In the genomic region with DNA sequence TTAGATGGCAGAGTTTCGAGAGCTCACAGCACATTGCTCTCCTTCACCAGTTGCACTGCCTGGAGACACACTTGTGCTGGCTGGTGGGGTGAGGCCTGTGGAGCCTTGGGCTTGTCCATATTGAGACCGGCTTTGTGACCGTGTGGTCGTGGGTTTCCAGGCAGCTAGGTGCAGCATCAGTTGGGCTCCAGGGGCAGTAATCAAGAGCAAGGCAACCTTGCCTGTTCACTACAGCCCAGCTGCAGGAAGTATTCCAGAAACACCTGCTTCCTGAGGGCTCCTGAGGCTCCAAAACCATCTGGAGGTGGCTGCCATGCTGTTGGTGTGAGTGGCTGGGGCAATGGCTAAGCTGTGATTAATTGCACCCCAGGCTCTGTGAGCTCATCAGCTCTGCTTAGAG, we compare ENCODE assay signal across 14 mouse cellular contexts.
"Had no signal": no experiment of that assay in that cellular context is flagged by ENCODE, and none has a peak within 500 bp of the region (broad histone marks: within the 10 kb centered on the region; RNA-seq: fewer than 3 reads in every experiment).

No protein-coding gene starts in this region.

- H3K27ac ChIP-seq: liver, embryonic 15.5 days; macrophage; midbrain, embryonic 13.5 days; midbrain, embryonic 15.5 days; neural tube, embryonic 12.5 days; stomach, embryonic 15.5 days had no signal

- H3K27me3 ChIP-seq: liver, embryonic 15.5 days; midbrain, embryonic 13.5 days; midbrain, embryonic 15.5 days; neural tube, embryonic 12.5 days; stomach, embryonic 15.5 days had no signal

- DNase-seq: liver, postnatal 0 days; lung, adult 2 months; right cerebral cortex, postnatal 14 days; thymus, adult 2 months; thymus, postnatal 25 days; thymus, postnatal 4 days had no signal

- H3K9me3 ChIP-seq: liver, embryonic 15.5 days; midbrain, embryonic 13.5 days; midbrain, embryonic 15.5 days; neural tube, embryonic 12.5 days; stomach, embryonic 15.5 days had no signal

- H3K9ac ChIP-seq: liver, embryonic 15.5 days; liver, postnatal 0 days; midbrain, embryonic 13.5 days; midbrain, embryonic 15.5 days; neural tube, embryonic 12.5 days; stomach, embryonic 15.5 days had no signal

- H3K4me3 ChIP-seq: liver, embryonic 15.5 days; megakaryocyte, embryonic 14.5 days; midbrain, embryonic 13.5 days; midbrain, embryonic 15.5 days; neural tube, embryonic 12.5 days; stomach, embryonic 15.5 days had no signal

- H3K36me3 ChIP-seq: liver, embryonic 15.5 days; midbrain, embryonic 13.5 days; midbrain, embryonic 15.5 days; neural tube, embryonic 12.5 days; stomach, embryonic 15.5 days had no signal

- H3K4me2 ChIP-seq: liver, embryonic 15.5 days; midbrain, embryonic 11.5 days; midbrain, embryonic 13.5 days; midbrain, embryonic 15.5 days; neural tube, embryonic 12.5 days; stomach, embryonic 15.5 days had no signal

- H3K4me1 ChIP-seq: liver, embryonic 15.5 days; midbrain, embryonic 15.5 days; neural tube, embryonic 12.5 days had no signal

- ATAC-seq: liver, postnatal 0 days; midbrain, embryonic 13.5 days; midbrain, embryonic 15.5 days had no signal
